Mouse (Mus musculus): ENCODE data around the gene Jmjd1c. TPM values are rescaled to one million over a fixed set of nuclear protein-coding genes. Genes with fewer than 3 reads are reported as not detected.

The Jmjd1c gene
- polyA plus RNA-seq, 1 experiment from 2014 or later: 35.1 TPM

DNA sequence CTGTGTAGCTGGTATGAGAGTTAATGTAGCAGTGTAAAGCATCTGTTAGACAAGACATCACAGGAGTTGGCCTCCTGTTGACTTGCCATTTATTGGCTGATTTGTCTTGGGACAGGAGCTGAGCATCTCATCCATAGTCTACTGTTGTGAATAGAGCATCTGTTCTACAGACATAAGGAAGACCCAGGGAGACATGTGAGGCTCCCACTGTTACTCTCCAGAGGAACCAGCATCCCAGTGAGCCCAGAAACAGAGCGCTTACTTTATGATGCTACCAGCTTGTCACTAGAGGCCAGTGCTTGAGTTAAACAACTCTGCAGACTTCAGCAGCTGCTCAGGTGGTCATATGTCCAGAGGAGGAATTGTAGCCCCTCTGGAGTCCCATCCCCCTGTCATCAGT lies 157.2 kb downstream of the Jmjd1c start:
- no peak overlapping the region for H3K4me3 ChIP-seq (ENCODE audit: low read depth, low read length)
- ATAC-seq (no peak), DNase-seq (ENCODE audit: low spot score) (no peak)
- no peaks in the 10 kb centered on the region for H3K9me3 ChIP-seq (replicated peaks; ENCODE audit: control insufficient read depth, low read length)
- H3K9ac ChIP-seq (ENCODE audit: low read length): no peak overlapping the region
- peaks cover 73% of the 10 kb centered on the region for H3K36me3 ChIP-seq (ENCODE audit: control insufficient read depth, insufficient read depth, low read length)
- H3K4me2 ChIP-seq (ENCODE audit: low read length): no peak overlapping the region
- no peaks in the 10 kb centered on the region for H3K4me1 ChIP-seq (ENCODE audit: control insufficient read depth, insufficient read depth, low read length)
- 100% methylated on average over 1 of the region's 1 CpGs for WGBS
- no peak overlapping the region for H3K27ac ChIP-seq (ENCODE audit: low read depth, low read length)
- H3K27me3 ChIP-seq (replicated peaks; ENCODE audit: control insufficient read depth, insufficient read depth, low read length): no peaks in the 10 kb centered on the region

GRCm38 (mm10) chr10:67264852-67265251 lies 168.9 kb downstream of the Jmjd1c start:
- H3K4me3 ChIP-seq (ENCODE audit: low read depth, low read length): no peak overlapping the region
- WGBS: 45% methylated on average over 1 of the region's 1 CpGs
- H3K4me1 ChIP-seq (ENCODE audit: control insufficient read depth, insufficient read depth, low read length): no peaks in the 10 kb centered on the region
- ATAC-seq (no peak), DNase-seq (ENCODE audit: low spot score) (peak; percentile 60)
- H3K9me3 ChIP-seq (replicated peaks; ENCODE audit: control insufficient read depth, low read length): no peaks in the 10 kb centered on the region
- no peak overlapping the region for H3K27ac ChIP-seq (ENCODE audit: low read depth, low read length)
- no peak overlapping the region for H3K4me2 ChIP-seq (ENCODE audit: low read length)
- peaks cover 37% of the 10 kb centered on the region for H3K36me3 ChIP-seq (ENCODE audit: control insufficient read depth, insufficient read depth, low read length)
- no peaks in the 10 kb centered on the region for H3K27me3 ChIP-seq (replicated peaks; ENCODE audit: control insufficient read depth, insufficient read depth, low read length)
- no peak overlapping the region for H3K9ac ChIP-seq (ENCODE audit: low read length)

DNA sequence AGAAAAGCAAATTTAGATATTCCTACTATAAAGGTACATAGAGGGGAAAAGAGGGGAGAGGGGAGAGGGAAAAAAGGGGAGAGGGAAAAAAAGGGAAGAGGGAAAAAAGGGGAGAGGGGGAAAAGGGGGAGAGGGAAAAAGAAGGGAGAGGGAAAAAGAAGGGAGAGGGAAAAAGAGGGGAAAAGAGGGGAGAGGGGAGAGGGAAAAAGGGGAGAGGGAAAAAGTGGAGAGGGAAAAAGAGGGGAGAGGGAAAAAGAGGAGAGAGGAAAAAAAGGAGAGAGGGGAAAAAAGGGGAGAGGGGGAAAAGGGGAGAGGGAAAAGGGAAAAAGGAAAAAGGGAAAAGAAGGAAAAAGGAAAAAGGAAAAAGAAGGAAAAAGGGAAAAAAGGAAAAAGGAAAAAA lies 180.0 kb downstream of the Jmjd1c start:
- ATAC-seq (no peak), DNase-seq (ENCODE audit: low spot score) (no peak)
- no peaks in the 10 kb centered on the region for H3K9me3 ChIP-seq (replicated peaks; ENCODE audit: control insufficient read depth, low read length)
- peaks cover 24% of the 10 kb centered on the region for H3K36me3 ChIP-seq (ENCODE audit: control insufficient read depth, insufficient read depth, low read length)
- no peak overlapping the region for H3K4me2 ChIP-seq (ENCODE audit: low read length)
- H3K4me3 ChIP-seq (ENCODE audit: low read depth, low read length): no peak overlapping the region
- H3K9ac ChIP-seq (ENCODE audit: low read length): no peak overlapping the region
- no peak overlapping the region for H3K27ac ChIP-seq (ENCODE audit: low read depth, low read length)
- no peaks in the 10 kb centered on the region for H3K27me3 ChIP-seq (replicated peaks; ENCODE audit: control insufficient read depth, insufficient read depth, low read length)
- H3K4me1 ChIP-seq (ENCODE audit: control insufficient read depth, insufficient read depth, low read length): no peaks in the 10 kb centered on the region

DNA sequence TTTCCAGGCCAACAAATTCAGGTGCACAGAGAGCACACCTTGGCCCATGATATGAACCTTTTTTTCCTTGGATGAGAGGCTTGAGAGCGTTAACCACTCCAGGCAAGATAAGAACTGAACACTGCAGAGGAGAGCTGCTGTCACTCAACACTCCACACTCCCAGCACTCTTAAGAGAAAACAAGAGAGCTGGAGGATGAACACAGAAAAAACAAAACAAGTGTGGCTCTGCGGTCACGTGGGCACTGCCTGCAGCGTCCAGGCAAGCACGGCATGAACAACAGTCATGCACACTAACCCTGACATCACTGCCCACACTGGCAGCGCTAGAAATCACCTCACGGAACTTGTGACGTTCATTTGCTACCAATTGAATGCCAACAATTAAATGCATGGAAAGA lies 185.9 kb downstream of the Jmjd1c start:
- Histone ChIP-seq H3K9me3 (replicated peaks; ENCODE audit: control insufficient read depth, low read length) (no peaks in the 10 kb centered on the region), H3K9ac (ENCODE audit: low read length) (no peak overlapping the region), H3K4me2 (ENCODE audit: low read length) (no peak overlapping the region), H3K36me3 (ENCODE audit: control insufficient read depth, insufficient read depth, low read length) (no peaks in the 10 kb centered on the region), H3K27ac (ENCODE audit: low read depth, low read length) (no peak overlapping the region), H3K4me3 (ENCODE audit: low read depth, low read length) (no peak overlapping the region), H3K4me1 (ENCODE audit: control insufficient read depth, insufficient read depth, low read length) (peaks cover 10% of the 10 kb centered on the region; the same call in 1 of the 2 replicates), H3K27me3 (replicated peaks; ENCODE audit: control insufficient read depth, insufficient read depth, low read length) (no peaks in the 10 kb centered on the region)
- WGBS: 83% methylated on average over 8 of the region's 8 CpGs
- DNase-seq (ENCODE audit: low spot score) (no peak), ATAC-seq (no peak)

- WGBS: 80% methylated on average over 2 of the region's 2 CpGs
- H3K27ac ChIP-seq (ENCODE audit: low read depth, low read length): no peak overlapping the region
- H3K36me3 ChIP-seq (ENCODE audit: control insufficient read depth, insufficient read depth, low read length): no peaks in the 10 kb centered on the region
- H3K4me1 ChIP-seq (ENCODE audit: control insufficient read depth, insufficient read depth, low read length): peaks cover 10% of the 10 kb centered on the region; the same call in 1 of the 2 replicates
- no peak overlapping the region for H3K4me3 ChIP-seq (ENCODE audit: low read depth, low read length)
- DNase-seq (ENCODE audit: low spot score) (no peak), ATAC-seq (no peak)
- H3K27me3 ChIP-seq (replicated peaks; ENCODE audit: control insufficient read depth, insufficient read depth, low read length): no peaks in the 10 kb centered on the region
- no peaks in the 10 kb centered on the region for H3K9me3 ChIP-seq (replicated peaks; ENCODE audit: control insufficient read depth, low read length)
- no peak overlapping the region for H3K9ac ChIP-seq (ENCODE audit: low read length)
- no peak overlapping the region for H3K4me2 ChIP-seq (ENCODE audit: low read length)
Measured at GRCm38 (mm10) chr10:67282531-67282930, 186.6 kb downstream of the Jmjd1c start.

GRCm38 (mm10) chr10:67283516-67283915 lies 187.6 kb downstream of the Jmjd1c start:
- Histone ChIP-seq H3K9ac (ENCODE audit: low read length) (peak overlapping the region; percentile 73), H3K27me3 (replicated peaks; ENCODE audit: control insufficient read depth, insufficient read depth, low read length) (no peaks in the 10 kb centered on the region), H3K4me3 (ENCODE audit: low read depth, low read length) (no peak overlapping the region), H3K9me3 (replicated peaks; ENCODE audit: control insufficient read depth, low read length) (no peaks in the 10 kb centered on the region), H3K27ac (ENCODE audit: low read depth, low read length) (no peak overlapping the region), H3K4me1 (ENCODE audit: control insufficient read depth, insufficient read depth, low read length) (peaks cover 10% of the 10 kb centered on the region; the same call in 1 of the 2 replicates), H3K36me3 (ENCODE audit: control insufficient read depth, insufficient read depth, low read length) (no peaks in the 10 kb centered on the region), H3K4me2 (ENCODE audit: low read length) (peak overlapping the region; percentile 75)
- WGBS: 83% methylated on average over 9 of the region's 9 CpGs
- ATAC-seq (no peak), DNase-seq (ENCODE audit: low spot score) (no peak)

DNA sequence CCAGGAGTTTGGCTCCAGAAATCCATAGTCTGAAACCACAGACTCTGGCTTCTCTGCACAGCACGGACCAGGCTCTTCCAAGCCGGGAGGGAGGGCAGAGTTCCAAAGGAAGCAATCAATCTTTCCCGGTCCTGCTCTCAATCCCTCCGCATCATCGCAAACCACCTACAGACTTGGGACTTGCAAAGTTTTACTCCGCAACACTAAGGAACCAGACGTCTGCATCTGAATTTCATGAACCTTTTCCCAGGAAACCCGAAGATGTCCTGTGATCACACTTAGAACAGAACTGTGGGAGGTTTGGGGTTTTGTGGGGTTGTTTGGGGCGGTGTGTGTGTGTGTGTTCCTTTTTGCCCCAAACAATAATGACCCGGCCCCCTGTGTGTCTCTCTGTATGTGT lies 188.4 kb downstream of the Jmjd1c start:
- Histone ChIP-seq H3K4me1 (ENCODE audit: control insufficient read depth, insufficient read depth, low read length) (peaks cover 10% of the 10 kb centered on the region; the same call in 1 of the 2 replicates), H3K9me3 (replicated peaks; ENCODE audit: control insufficient read depth, low read length) (no peaks in the 10 kb centered on the region), H3K9ac (ENCODE audit: low read length) (peak overlapping the region; percentile 73), H3K36me3 (ENCODE audit: control insufficient read depth, insufficient read depth, low read length) (no peaks in the 10 kb centered on the region), H3K4me3 (ENCODE audit: low read depth, low read length) (peak overlapping the region; percentile 66), H3K27me3 (replicated peaks; ENCODE audit: control insufficient read depth, insufficient read depth, low read length) (no peaks in the 10 kb centered on the region), H3K4me2 (ENCODE audit: low read length) (peak overlapping the region; percentile 75), H3K27ac (ENCODE audit: low read depth, low read length) (0 out of 2 replicates have a peak overlapping the region, but pooled peaks have one; percentile 28)
- DNase-seq (ENCODE audit: low spot score): peak; percentile 5
- WGBS: 6% methylated on average over 10 of the region's 10 CpGs
- no peak for ATAC-seq

DNA sequence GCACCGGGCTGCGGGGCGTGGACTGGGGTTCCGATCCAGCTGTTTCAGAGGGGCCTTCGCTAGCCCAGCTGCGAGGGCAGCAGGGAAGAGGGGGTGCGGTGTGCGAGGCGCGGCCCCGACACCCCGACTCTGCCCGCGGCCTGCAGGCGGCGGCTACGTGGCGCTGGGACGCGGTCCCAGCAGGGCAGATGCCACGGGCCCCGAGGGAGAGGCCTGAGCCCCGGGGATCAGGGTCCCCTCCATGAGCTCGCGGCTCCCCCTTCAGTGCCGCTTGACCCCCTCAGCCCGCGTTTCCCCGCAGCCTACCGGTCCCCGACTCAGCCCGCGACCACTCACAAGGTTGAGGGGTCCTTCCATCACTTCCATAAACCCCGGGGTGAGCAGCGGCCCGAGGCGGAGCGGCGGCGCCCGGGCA lies 188.8 kb downstream of the Jmjd1c start:
- H3K9me3 ChIP-seq (replicated peaks; ENCODE audit: control insufficient read depth, low read length): no peaks in the 10 kb centered on the region
- peak; percentile 73 for ATAC-seq
- H3K27ac ChIP-seq (ENCODE audit: low read depth, low read length): peak overlapping the region; percentile 28; the same call in 1 of the 2 replicates
- no peaks in the 10 kb centered on the region for H3K27me3 ChIP-seq (replicated peaks; ENCODE audit: control insufficient read depth, insufficient read depth, low read length)
- WGBS: under 1% methylated on average over 26 of the region's 41 CpGs
- peak overlapping the region; percentile 75 for H3K4me2 ChIP-seq (ENCODE audit: low read length)
- H3K36me3 ChIP-seq (ENCODE audit: control insufficient read depth, insufficient read depth, low read length): no peaks in the 10 kb centered on the region
- H3K4me3 ChIP-seq (ENCODE audit: low read depth, low read length): peak overlapping the region; percentile 66
- peak overlapping the region; percentile 73 for H3K9ac ChIP-seq (ENCODE audit: low read length)
- peaks cover 10% of the 10 kb centered on the region; the same call in 1 of the 2 replicates for H3K4me1 ChIP-seq (ENCODE audit: control insufficient read depth, insufficient read depth, low read length)
- DNase-seq (ENCODE audit: low spot score): peak; percentile 11

- peak; percentile 95 for ATAC-seq
- no peaks in the 10 kb centered on the region for H3K9me3 ChIP-seq (replicated peaks; ENCODE audit: control insufficient read depth, low read length)
- H3K4me2 ChIP-seq (ENCODE audit: low read length): peak within 1 kb of the TSS; percentile 75
- 4% methylated on average over 43 of the region's 52 CpGs for WGBS
- peak within 1 kb of the TSS; percentile 66 for H3K4me3 ChIP-seq (ENCODE audit: low read depth, low read length)
- H3K36me3 ChIP-seq (ENCODE audit: control insufficient read depth, insufficient read depth, low read length): no peaks in the 10 kb centered on the region
- peak; percentile 96 for DNase-seq (ENCODE audit: low spot score)
- peaks cover 10% of the 10 kb centered on the region; the same call in 1 of the 2 replicates for H3K4me1 ChIP-seq (ENCODE audit: control insufficient read depth, insufficient read depth, low read length)
- no peaks in the 10 kb centered on the region for H3K27me3 ChIP-seq (replicated peaks; ENCODE audit: control insufficient read depth, insufficient read depth, low read length)
- H3K27ac ChIP-seq (ENCODE audit: low read depth, low read length): peak within 1 kb of the TSS; percentile 28; the same call in 1 of the 2 replicates
- peak within 1 kb of the TSS; percentile 73 for H3K9ac ChIP-seq (ENCODE audit: low read length)
Measured at GRCm38 (mm10) chr10:67285176-67285814, 189.4 kb downstream of the Jmjd1c start, which contains the start of gene Nrbf2. TSS of gene Nrbf2 (minus strand) at chr10:67285305.
